Mouse (Mus musculus): ENCODE data around the gene Rbm34. TPM values are rescaled to one million over a fixed set of nuclear protein-coding genes. Genes with fewer than 3 reads are reported as not detected.

Rbm34 gene
- polyA plus RNA-seq, 1 experiment: 4.8 TPM

DNA sequence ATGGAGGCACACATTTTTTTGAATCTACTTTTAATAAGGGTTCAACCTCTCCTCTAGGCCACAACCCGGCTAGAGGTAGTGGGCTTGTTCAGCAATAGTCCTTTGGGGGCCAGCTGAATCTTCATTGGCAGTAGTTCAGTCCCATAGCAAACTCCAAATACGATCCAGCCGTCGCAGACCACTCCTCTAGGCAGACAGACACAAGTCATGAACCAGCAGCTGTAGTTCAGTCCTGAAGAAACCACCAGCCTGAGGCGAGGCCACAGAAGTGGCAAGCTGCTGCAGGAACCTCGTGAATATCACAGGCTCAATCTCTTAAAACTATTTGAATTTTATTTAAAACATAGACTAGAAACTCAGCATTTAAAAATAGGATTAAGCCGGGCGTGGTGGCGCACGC is 7.2 kb upstream of the Rbm34 start:
- TF ChIP-seq GATA1 (IDR thresholded peaks at IDR 0.05; ENCODE audit: borderline replicate concordance, low read length) (no peak), FLI1 (IDR thresholded peaks at IDR 0.05; ENCODE audit: low read length) (no peak)
- Histone ChIP-seq H3K36me3 (replicated peaks; ENCODE audit: low read length) (no peaks in the 10 kb centered on the region), H3K4me3 (replicated peaks) (no peak overlapping the region), H3K4me1 (peaks cover 36% of the 10 kb centered on the region), H3K9me3 (no peaks in the 10 kb centered on the region), H3K27me3 (replicated peaks) (peaks cover 17% of the 10 kb centered on the region)

GRCm38 (mm10) chr8:126976608-126977348 is 5.9 kb upstream of the Rbm34 start:
- no peak overlapping the region for H3K4me3 ChIP-seq (replicated peaks)
- no peaks in the 10 kb centered on the region for H3K9me3 ChIP-seq
- peaks cover 17% of the 10 kb centered on the region for H3K27me3 ChIP-seq (replicated peaks)
- peaks cover 48% of the 10 kb centered on the region for H3K4me1 ChIP-seq
- no peaks in the 10 kb centered on the region for H3K36me3 ChIP-seq (replicated peaks; ENCODE audit: low read length)
- no peak for TF ChIP-seq FLI1 (IDR thresholded peaks at IDR 0.05; ENCODE audit: low read length)
- TF ChIP-seq GATA1 (IDR thresholded peaks at IDR 0.05; ENCODE audit: borderline replicate concordance, low read length): no peak

DNA sequence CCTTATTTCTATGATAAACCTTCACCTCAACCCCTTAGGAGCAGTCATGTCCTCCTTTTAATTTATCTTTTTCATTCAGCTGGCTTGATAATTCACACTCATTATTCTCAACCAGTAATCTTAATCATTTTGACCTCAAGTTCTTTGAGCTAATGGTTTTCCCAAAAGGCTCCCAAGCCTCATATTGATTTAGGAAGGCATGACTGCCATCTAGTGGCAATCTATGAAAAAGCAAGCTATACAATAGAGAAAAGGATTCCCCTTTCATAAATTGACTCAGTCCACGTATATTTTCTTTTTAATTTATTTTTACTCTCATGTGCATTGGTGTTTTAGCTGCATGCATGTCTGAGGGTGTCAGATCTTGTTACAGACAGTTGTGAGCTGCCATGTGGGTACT is 4.8 kb upstream of the Rbm34 start:
- Histone ChIP-seq H3K9me3 (no peaks in the 10 kb centered on the region), H3K36me3 (replicated peaks; ENCODE audit: low read length) (no peaks in the 10 kb centered on the region), H3K4me3 (replicated peaks) (no peak overlapping the region), H3K4me1 (peaks cover 54% of the 10 kb centered on the region), H3K27me3 (replicated peaks) (peaks cover 17% of the 10 kb centered on the region)
- no peak for TF ChIP-seq GATA1 (IDR thresholded peaks at IDR 0.05; ENCODE audit: borderline replicate concordance, low read length)
- no peak for TF ChIP-seq FLI1 (IDR thresholded peaks at IDR 0.05; ENCODE audit: low read length)

GRCm38 (mm10) chr8:126974511-126974910 is 3.6 kb upstream of the Rbm34 start:
- TF ChIP-seq FLI1 (IDR thresholded peaks at IDR 0.05; ENCODE audit: low read length): no peak
- no peak for TF ChIP-seq GATA1 (IDR thresholded peaks at IDR 0.05; ENCODE audit: borderline replicate concordance, low read length)
- H3K27me3 ChIP-seq (replicated peaks): peaks cover 14% of the 10 kb centered on the region
- no peaks in the 10 kb centered on the region for H3K36me3 ChIP-seq (replicated peaks; ENCODE audit: low read length)
- H3K9me3 ChIP-seq: no peaks in the 10 kb centered on the region
- peaks cover 61% of the 10 kb centered on the region for H3K4me1 ChIP-seq
- no peak overlapping the region for H3K4me3 ChIP-seq (replicated peaks)

- Histone ChIP-seq H3K4me3 (replicated peaks) (no peak overlapping the region), H3K36me3 (replicated peaks; ENCODE audit: low read length) (peaks cover 7% of the 10 kb centered on the region), H3K4me1 (peaks cover 63% of the 10 kb centered on the region), H3K27me3 (replicated peaks) (peaks cover 10% of the 10 kb centered on the region), H3K9me3 (no peaks in the 10 kb centered on the region)
- no peak for TF ChIP-seq GATA1 (IDR thresholded peaks at IDR 0.05; ENCODE audit: borderline replicate concordance, low read length)
- no peak for TF ChIP-seq FLI1 (IDR thresholded peaks at IDR 0.05; ENCODE audit: low read length)
Measured at GRCm38 (mm10) chr8:126973686-126974265, 2.9 kb upstream of the Rbm34 start.

DNA sequence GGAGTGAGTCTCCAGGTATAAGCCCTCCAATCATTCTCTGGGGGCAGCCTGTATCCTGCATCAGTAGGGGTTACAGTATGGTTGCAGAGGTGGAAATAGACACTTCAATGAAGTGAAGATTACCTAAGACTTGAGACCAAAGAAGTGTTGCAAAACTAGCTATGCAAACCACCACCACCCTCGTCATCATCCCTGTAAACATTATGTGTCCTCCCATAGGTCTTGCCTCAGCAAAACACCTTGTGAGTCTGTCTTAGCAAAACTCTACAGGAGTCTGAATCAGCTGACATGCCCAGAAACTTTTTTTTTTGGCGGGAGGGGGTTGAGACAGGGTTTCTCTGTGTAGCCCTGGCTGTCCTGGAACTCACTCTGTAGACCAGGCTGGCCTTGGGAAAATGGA is 1.8 kb upstream of the Rbm34 start:
- Histone ChIP-seq H3K4me3 (replicated peaks) (no peak overlapping the region), H3K27me3 (replicated peaks) (peaks cover 6% of the 10 kb centered on the region), H3K9me3 (no peaks in the 10 kb centered on the region), H3K4me1 (peaks cover 71% of the 10 kb centered on the region), H3K36me3 (replicated peaks; ENCODE audit: low read length) (peaks cover 17% of the 10 kb centered on the region)
- TF ChIP-seq FLI1 (IDR thresholded peaks at IDR 0.05; ENCODE audit: low read length): no peak
- no peak for TF ChIP-seq GATA1 (IDR thresholded peaks at IDR 0.05; ENCODE audit: borderline replicate concordance, low read length)

DNA sequence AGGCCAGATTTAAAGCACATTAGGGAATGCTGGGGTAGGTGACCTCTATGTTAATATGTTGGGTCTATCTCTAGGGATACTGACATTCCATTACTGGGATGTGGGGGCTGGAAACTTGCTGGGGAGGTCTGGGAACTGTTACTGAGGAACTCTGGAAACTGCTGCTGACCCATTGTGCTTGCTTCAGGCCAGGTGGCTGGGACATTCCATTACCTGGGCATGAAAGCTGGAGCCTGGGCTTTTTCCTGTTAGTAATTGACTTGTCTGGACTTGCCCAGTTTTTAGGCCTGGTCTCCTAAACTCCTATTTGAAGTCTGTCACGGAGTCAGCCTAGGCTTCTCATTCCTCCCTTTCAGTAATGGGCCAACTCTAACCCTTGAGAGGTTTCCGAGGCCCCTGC is 1.2 kb upstream of the Rbm34 start:
- Histone ChIP-seq H3K27me3 (replicated peaks) (peaks cover 5% of the 10 kb centered on the region), H3K9me3 (no peaks in the 10 kb centered on the region), H3K4me3 (replicated peaks) (no peak overlapping the region), H3K36me3 (replicated peaks; ENCODE audit: low read length) (peaks cover 23% of the 10 kb centered on the region), H3K4me1 (peaks cover 76% of the 10 kb centered on the region)
- TF ChIP-seq FLI1 (IDR thresholded peaks at IDR 0.05; ENCODE audit: low read length) (no peak), GATA1 (IDR thresholded peaks at IDR 0.05; ENCODE audit: borderline replicate concordance, low read length) (no peak)

- H3K36me3 ChIP-seq (replicated peaks; ENCODE audit: low read length): peaks cover 30% of the 10 kb centered on the region
- H3K27me3 ChIP-seq (replicated peaks): peaks cover 1% of the 10 kb centered on the region
- no peaks in the 10 kb centered on the region for H3K9me3 ChIP-seq
- TF ChIP-seq GATA1 (IDR thresholded peaks at IDR 0.05; ENCODE audit: borderline replicate concordance, low read length) (no peak), FLI1 (IDR thresholded peaks at IDR 0.05; ENCODE audit: low read length) (no peak)
- peaks cover 82% of the 10 kb centered on the region for H3K4me1 ChIP-seq
- peak overlapping the region; percentile 99 for H3K4me3 ChIP-seq (replicated peaks)
Measured at GRCm38 (mm10) chr8:126971314-126971664, 418 bp upstream of the Rbm34 start.

- H3K9me3 ChIP-seq: no peaks in the 10 kb centered on the region
- no peak overlapping the region for H3K4me3 ChIP-seq (replicated peaks)
- peaks cover 47% of the 10 kb centered on the region for H3K36me3 ChIP-seq (replicated peaks; ENCODE audit: low read length)
- no peak for TF ChIP-seq FLI1 (IDR thresholded peaks at IDR 0.05; ENCODE audit: low read length)
- TF ChIP-seq GATA1 (IDR thresholded peaks at IDR 0.05; ENCODE audit: borderline replicate concordance, low read length): no peak
- H3K4me1 ChIP-seq: peaks cover 71% of the 10 kb centered on the region
- H3K27me3 ChIP-seq (replicated peaks): no peaks in the 10 kb centered on the region
Measured at GRCm38 (mm10) chr8:126969546-126969945, 1.3 kb downstream of the Rbm34 start.

GRCm38 (mm10) chr8:126968107-126968506 is 2.8 kb downstream of the Rbm34 start:
- Histone ChIP-seq H3K4me3 (replicated peaks) (no peak overlapping the region), H3K9me3 (no peaks in the 10 kb centered on the region), H3K27me3 (replicated peaks) (no peaks in the 10 kb centered on the region), H3K4me1 (peaks cover 59% of the 10 kb centered on the region), H3K36me3 (replicated peaks; ENCODE audit: low read length) (peaks cover 60% of the 10 kb centered on the region)
- TF ChIP-seq GATA1 (IDR thresholded peaks at IDR 0.05; ENCODE audit: borderline replicate concordance, low read length): no peak
- no peak for TF ChIP-seq FLI1 (IDR thresholded peaks at IDR 0.05; ENCODE audit: low read length)
